Mouse (Mus musculus) stomach, embryonic 14.5 days (tissue): ENCODE data around the gene Cck. TPM values are rescaled to one million over a fixed set of nuclear protein-coding genes. Genes with fewer than 3 reads are reported as not detected.
"Not testable (repeated sequence)": the region's sequence is repeated elsewhere in the genome, so short reads cannot be mapped to it uniquely, and the experiment has no call there.

ENCODE experiments used
- ATAC-seq: fragments of 200-750 bp; cut with Nextera tagmentation; 2 replicates; pipeline ENCODE4 v1.8.0; 2017; ENCODE audit warnings: low read depth, moderate TSS enrichment; ENCODE audit not compliant: insufficient number of reproducible peaks, insufficient read depth, low FRiP score
- H3K27ac ChIP-seq: fragments of 300-500 bp; sonication (generic); 2 replicates; pipeline ENCODE4 v1.5.1; 2014; ENCODE audit warnings: mild to moderate bottlenecking, low read length, moderate library complexity, mixed read lengths
- H3K27me3 ChIP-seq: fragments of 300-500 bp; sonication (generic); 2 replicates; pipeline ENCODE4 v1.6.1; 2014; ENCODE audit warnings: low read length, control low read depth, mixed read lengths; ENCODE audit not compliant: control insufficient read depth, insufficient read depth
- H3K36me3 ChIP-seq: fragments of 300-500 bp; sonication (generic); 2 replicates; pipeline ENCODE4 v1.6.1; 2014; ENCODE audit warnings: mild to moderate bottlenecking, control low read depth, low read length, moderate library complexity, mixed read lengths; ENCODE audit not compliant: control insufficient read depth, insufficient read depth
- H3K4me1 ChIP-seq: fragments of 300-500 bp; sonication (generic); 2 replicates; pipeline ENCODE4 v1.6.1; 2014; ENCODE audit warnings: low read length, control low read depth, mixed read lengths; ENCODE audit not compliant: control insufficient read depth, insufficient read depth
- H3K4me2 ChIP-seq: fragments of 300-500 bp; sonication (generic); replicated peaks from 2 replicates; pipeline ENCODE4 v1.6.1; 2014; ENCODE audit warnings: low read depth, low read length, control low read depth
- H3K4me3 ChIP-seq: fragments of 300-500 bp; sonication (generic); 2 replicates; pipeline ENCODE4 v1.5.1; 2014; ENCODE audit warnings: low read depth, low read length, control low read depth
- H3K9ac ChIP-seq: fragments of 300-500 bp; sonication (generic); replicated peaks from 2 replicates; pipeline ENCODE4 v1.6.1; 2014; ENCODE audit warnings: low read depth, mild to moderate bottlenecking, control low read depth, low read length, moderate library complexity, mixed read lengths
- H3K9me3 ChIP-seq: fragments of 300-500 bp; sonication (generic); 2 replicates; pipeline ENCODE4 v1.6.1; 2016; ENCODE audit warnings: low read depth, low read length, control low read depth; ENCODE audit not compliant: control insufficient read depth
- WGBS: fragments of 180-500 bp; shearing (Covaris S2); extraction: QIAGEN DNeasy Blood & Tissue Kit; methylation state at CpG from one replicate; pipeline ENCODE4 v1.1.7; 2014; 5-methylcytosine and 5-hydroxymethylcytosine counted together
- polyA plus RNA-seq: library from polyadenylated mRNA; unstranded; fragments of >200 nt; fragmentation: Nextera tagmentation; extraction: Ambion mirVana; gene quantifications from 2 replicates; pipeline ENCODE4 v1.2.1, GENCODE M21; 2014

The Cck gene
- polyA plus RNA-seq, 1 experiment from 2014 or later, result 3.0 TPM

DNA sequence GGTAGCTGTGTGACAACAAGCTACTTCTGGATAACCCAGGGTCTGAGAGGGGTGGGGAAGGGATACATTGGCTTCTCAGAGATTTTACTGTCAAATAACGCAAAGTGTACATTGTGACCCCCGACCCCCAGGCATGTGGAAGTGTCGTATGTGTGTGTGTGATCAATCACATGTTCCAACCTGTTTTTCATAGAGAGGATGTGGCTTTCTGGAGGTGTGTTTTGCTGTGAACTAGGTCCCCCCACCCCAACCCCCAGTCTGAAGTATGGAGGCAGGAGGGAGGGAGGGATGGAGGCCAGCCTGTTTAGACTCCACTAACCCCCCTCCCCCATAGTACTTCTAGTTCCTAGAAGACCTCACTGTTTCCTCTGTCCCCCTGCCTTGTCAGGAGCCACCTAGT, 40.6 kb downstream of the Cck start:
- H3K4me2 ChIP-seq, result no peak overlapping the region
- H3K4me1 ChIP-seq, result no peaks in the 10 kb centered on the region
- no peak overlapping the region for H3K27ac ChIP-seq
- no peaks in the 10 kb centered on the region for H3K27me3 ChIP-seq
- 83% methylated on average over 3 of the region's 3 CpGs for WGBS
- no peaks in the 10 kb centered on the region for H3K9me3 ChIP-seq
- no peak overlapping the region for H3K4me3 ChIP-seq
- ATAC-seq, result no peak
- H3K9ac ChIP-seq, result no peak overlapping the region
- H3K36me3 ChIP-seq, result peaks cover 29% of the 10 kb centered on the region

- peaks cover 30% of the 10 kb centered on the region for H3K36me3 ChIP-seq
- not testable (repeated sequence) for H3K4me1 ChIP-seq, H3K27me3 ChIP-seq, H3K4me2 ChIP-seq, ATAC-seq, H3K9me3 ChIP-seq, H3K9ac ChIP-seq, H3K27ac ChIP-seq, H3K4me3 ChIP-seq
- 74% methylated on average over 9 of the region's 9 CpGs for WGBS
Measured at GRCm38 (mm10) chr9:121452342-121452942, 43.1 kb downstream of the Cck start.

GRCm38 (mm10) chr9:121446431-121446831, 49.1 kb downstream of the Cck start:
- ATAC-seq, result no peak
- Histone ChIP-seq H3K4me1 (no peaks in the 10 kb centered on the region), H3K36me3 (peaks cover 32% of the 10 kb centered on the region), H3K27me3 (no peaks in the 10 kb centered on the region), H3K4me2 (no peak overlapping the region), H3K27ac (no peak overlapping the region), H3K9me3 (no peaks in the 10 kb centered on the region), H3K9ac (no peak overlapping the region), H3K4me3 (no peak overlapping the region)
- WGBS, result 86% methylated on average over 13 of the region's 13 CpGs

DNA sequence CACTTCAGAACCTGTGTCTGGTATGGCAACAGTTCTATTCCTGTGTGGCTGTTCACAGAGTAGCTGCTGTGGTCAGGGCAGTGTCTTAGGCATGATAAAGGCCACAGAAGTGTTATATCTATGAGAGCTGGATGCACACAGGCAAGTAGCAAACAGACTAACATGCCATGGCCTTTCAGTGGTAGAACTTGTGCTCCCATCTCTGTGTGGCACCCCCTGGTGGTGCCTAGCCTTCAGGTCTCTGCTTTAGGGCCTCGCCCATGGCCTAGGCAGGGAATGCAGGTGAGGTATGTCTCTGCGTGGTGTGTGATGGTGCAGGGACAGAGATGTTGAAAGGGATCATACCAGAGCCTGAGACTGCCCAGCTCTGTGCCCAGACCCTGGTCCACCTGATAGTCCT, 50.1 kb downstream of the Cck start:
- Histone ChIP-seq H3K27ac (no peak overlapping the region), H3K27me3 (no peaks in the 10 kb centered on the region), H3K9me3 (no peaks in the 10 kb centered on the region), H3K4me3 (no peak overlapping the region), H3K36me3 (peaks cover 32% of the 10 kb centered on the region), H3K9ac (no peak overlapping the region), H3K4me1 (no peaks in the 10 kb centered on the region), H3K4me2 (no peak overlapping the region)
- ATAC-seq, result no peak
- WGBS, result 83% methylated on average over 2 of the region's 2 CpGs

DNA sequence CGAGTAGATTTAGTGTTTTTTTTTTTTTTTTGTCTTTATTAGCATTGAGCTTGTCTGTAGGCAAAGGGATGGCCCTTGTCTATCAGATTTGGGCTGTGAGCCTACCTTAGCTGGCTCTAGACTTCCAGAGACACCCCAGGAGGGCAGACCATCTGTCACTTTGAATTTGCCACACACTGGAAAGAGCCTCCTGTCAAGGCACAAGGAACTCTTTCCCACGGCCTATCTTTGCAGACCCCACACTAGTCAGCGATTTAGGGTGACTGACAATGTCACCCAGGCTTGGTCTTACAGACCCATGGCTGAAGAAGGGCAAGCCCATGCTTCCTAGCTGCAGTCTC, 51.2 kb downstream of the Cck start:
- no peak for ATAC-seq
- WGBS, result 82% methylated on average over 3 of the region's 3 CpGs
- no peak overlapping the region for H3K9ac ChIP-seq
- no peak overlapping the region for H3K4me3 ChIP-seq
- no peaks in the 10 kb centered on the region for H3K9me3 ChIP-seq
- H3K4me2 ChIP-seq, result no peak overlapping the region
- no peaks in the 10 kb centered on the region for H3K27me3 ChIP-seq
- no peaks in the 10 kb centered on the region for H3K4me1 ChIP-seq
- no peak overlapping the region for H3K27ac ChIP-seq
- H3K36me3 ChIP-seq, result peaks cover 32% of the 10 kb centered on the region

- Histone ChIP-seq H3K27me3 (no peaks in the 10 kb centered on the region), H3K4me3 (no peak overlapping the region), H3K9ac (no peak overlapping the region), H3K36me3 (peaks cover 32% of the 10 kb centered on the region), H3K4me2 (no peak overlapping the region), H3K27ac (no peak overlapping the region), H3K4me1 (no peaks in the 10 kb centered on the region), H3K9me3 (no peaks in the 10 kb centered on the region)
- 69% methylated on average over 31 of the region's 31 CpGs for WGBS
- no peak for ATAC-seq
Measured at GRCm38 (mm10) chr9:121443696-121444366, 51.7 kb downstream of the Cck start.

DNA sequence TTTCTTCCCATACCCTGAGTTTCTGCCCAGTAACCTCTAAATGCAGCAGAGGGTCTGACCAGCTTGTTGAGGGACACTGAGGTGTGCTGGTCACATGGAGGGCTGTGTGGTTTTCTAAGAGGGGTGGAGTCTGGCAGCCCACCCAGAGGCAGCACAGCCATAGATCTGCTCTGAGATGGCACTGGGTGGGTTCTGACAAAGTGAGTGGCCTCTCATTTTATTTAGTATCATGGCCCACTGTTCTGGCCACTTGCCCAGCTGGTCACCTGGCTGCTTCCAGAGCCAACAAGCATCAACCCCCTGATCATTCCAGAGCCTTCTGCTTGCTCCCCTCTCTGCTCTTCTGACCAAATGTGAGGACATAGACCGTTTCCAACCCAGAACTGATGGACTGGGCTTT, 53.3 kb downstream of the Cck start:
- no peaks in the 10 kb centered on the region for H3K9me3 ChIP-seq
- no peak overlapping the region for H3K27ac ChIP-seq
- 71% methylated on average over 1 of the region's 1 CpGs for WGBS
- no peak overlapping the region for H3K9ac ChIP-seq
- no peak overlapping the region for H3K4me3 ChIP-seq
- H3K4me2 ChIP-seq, result no peak overlapping the region
- no peaks in the 10 kb centered on the region for H3K4me1 ChIP-seq
- H3K27me3 ChIP-seq, result no peaks in the 10 kb centered on the region
- ATAC-seq, result no peak
- peaks cover 21% of the 10 kb centered on the region; the same call in 1 of the 2 replicates for H3K36me3 ChIP-seq
